Mouse (Mus musculus): ENCODE measurements at regions not wholly inside any gene's neighbourhood (a gene's known extent, or its start where the extent isn't known, plus 50 kb on each side); places are given as distances from the start of the nearest gene placed in this dataset.

- no peak for TF ChIP-seq MXI1 (IDR thresholded peaks at IDR 0.05; ENCODE audit: low read depth, low read length)
- no peak for TF ChIP-seq POLR2A (IDR thresholded peaks at IDR 0.05; ENCODE audit: low read depth, low read length)
These were observed 110.0 kb upstream of the Gria1 start for GRCm38 (mm10) chr11:56901201-56901600.
